Mouse (Mus musculus) monocyte, adult 2 months (primary cell): Measurements from ENCODE around the gene Atxn7.

Source experiments
- DNase-seq, 2 experiments: peaks; one replicate each; pipeline ENCODE4 v3.0.0; 2022; ENCODE audit warnings: low spot score in 2 of 2, low read depth in 1 of 2

Atxn7 gene

GRCm38 (mm10) chr14:14063382-14063781, 102.1 kb downstream of the Atxn7 start:
- no peak for DNase-seq

DNA sequence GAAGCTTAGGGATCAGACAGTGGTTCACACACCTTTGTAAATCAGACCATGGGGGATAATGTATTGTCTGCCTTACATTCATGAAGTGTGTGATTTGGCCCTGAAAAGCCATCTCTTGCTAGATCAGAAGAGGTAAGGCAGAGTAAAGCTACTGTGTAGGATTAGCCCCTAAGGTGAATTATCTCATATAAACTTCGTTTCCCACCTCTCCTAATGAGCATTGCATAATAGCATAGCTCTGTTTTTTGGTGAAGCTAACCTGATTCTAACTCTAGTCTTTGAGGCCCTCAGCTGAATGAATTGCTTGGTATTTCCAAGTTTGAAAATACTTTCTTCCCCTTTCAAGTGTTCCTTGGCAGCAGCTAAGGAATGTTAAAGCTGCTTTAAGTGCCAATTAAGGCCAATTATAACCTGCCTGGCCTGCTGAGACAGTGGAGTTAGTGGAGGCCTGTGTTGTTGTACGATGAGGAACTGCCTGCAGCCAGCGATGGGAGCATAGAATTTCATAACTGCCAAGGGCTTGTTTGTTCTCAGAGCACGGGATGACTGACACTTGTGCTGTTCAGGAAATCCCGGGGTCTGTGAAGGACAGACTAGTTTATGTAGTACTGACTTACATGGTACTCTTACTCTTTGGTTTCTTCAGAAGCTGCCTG, 103.4 kb downstream of the Atxn7 start:
- no peak for DNase-seq

DNA sequence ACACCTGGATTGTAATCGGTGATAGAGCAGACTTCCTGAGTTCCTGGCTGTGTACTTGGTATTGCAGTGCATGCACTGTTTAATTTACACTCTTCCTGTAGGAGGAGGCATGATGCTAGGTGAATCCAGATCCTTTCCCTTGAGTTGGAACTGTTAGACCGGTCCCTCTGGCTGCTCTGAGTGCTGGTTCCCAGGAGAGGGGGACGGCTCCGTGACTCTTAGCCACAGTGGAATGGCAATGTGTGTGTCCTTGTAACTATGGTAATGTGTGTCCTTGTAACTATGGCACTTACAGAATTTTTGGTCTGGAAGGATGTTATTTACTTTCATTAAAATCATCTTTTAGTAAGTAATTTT, 103.9 kb downstream of the Atxn7 start:
- DNase-seq: no peak

DNA sequence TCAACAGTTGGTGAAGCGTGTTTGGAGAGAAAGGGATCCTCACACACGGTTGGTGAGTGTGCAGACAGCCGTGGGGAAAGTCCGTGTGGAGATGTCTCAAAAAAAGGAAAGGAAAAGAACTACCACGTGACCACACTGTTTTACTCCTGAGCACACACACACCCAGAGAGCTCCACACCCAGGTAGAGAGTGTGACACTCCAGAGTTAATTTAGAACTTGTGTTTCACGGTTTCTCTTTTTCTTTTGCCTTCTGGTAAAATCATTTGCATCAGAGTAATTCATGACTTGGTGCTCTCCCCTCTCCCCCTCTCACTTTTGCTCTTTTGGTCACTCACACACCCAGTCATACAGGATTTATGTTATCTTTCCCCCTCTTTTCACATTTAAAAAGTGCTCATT, 105.0 kb downstream of the Atxn7 start:
- no peak for DNase-seq

DNA sequence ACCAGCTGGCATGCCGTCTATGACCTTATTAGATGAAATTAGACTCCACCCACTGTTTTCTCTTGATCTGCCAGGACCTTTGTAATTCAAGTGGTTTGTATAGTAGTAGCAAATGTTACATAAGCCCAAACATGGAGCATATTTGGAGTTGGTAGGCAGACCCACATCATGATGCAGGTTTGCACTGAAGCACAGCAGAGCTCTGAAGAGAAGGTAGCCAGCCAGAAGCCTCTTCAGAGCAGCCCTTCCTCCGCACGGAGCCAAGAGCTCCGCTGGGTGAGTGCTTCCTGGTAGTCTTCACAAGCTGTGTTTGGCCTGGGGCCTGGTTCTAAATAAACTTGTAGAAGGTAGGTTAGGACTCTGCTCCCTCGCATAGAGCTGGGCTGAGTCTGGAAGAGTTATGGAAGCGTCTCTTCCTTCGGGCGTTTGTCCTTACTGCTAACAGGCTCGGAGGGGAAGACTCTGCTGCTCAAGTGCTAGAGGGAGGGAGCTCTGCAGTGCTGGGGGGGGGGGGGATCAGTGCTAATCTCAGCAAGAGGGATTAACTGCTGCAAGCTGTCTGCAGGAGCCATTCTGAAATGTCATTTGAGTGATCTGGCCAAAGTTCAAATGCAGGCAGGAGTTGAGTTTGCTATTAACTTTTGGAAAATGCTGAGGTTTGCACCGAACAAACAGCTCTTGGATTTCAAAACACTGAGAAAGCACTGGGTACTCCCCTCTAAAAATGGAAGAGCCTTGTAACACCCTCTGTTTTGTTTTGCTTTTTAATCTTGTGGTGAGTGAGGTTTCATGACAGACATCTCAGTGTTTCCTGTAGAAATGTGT, 106.6 kb downstream of the Atxn7 start:
- no peak for DNase-seq

- DNase-seq: no peak
Measured at GRCm38 (mm10) chr14:14068553-14068952, 107.3 kb downstream of the Atxn7 start.

DNA sequence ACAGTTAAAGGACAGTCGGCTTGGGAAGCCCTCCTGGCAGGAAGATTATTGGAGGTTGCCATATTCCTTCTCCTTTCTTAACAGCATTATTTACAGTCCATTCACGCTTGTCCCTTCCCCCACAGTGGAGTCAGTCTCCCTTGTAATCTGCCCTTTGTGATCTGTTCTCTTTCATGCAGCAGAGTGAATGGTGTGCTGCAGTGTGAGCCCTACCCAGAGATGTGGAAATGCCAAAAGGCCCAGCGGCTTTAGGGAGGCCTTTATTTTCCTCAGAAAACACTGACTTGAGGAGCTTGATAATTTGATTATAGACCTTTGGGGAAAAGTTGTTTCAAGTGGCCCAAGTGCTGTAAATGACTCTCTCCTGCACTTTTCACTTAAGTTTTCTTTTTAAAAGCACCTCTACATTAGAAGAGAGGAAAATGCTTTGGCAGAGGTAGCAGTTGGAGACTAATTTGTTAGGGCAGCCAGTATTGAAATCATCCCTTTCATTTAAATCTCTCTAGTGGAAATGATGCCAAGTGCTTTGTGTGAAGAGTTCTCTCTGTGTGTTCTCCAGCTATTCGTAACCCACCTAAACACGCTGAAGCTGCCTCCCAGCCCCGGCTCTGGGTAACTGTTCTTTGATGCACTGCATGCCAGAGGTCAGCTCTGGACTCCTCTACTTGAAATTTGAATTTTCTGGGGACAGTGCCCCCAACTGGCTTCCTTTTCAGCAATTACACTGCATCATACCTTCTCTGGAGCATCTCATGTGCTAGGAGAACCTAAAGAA, 109.5 kb downstream of the Atxn7 start:
- DNase-seq: no peak

DNA sequence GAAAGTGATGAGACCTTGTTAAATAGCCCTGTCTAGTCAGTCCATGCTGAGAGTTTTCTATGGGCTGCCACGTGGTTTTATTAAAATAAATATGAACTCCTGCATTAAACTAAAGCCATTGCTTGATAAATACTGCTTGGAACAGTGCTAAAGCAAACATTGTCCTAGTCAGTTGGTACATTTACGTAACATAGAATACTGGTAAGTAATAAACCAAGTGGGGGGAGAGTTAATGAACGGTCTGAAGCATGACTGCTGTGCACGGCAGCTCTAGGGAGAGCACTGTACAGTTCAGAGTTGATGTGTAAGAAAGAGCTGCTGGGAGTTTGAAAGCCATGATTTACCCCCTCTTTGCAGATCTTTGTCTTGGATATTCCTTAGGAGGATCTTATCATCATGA, 110.2 kb downstream of the Atxn7 start:
- DNase-seq: no peak

DNA sequence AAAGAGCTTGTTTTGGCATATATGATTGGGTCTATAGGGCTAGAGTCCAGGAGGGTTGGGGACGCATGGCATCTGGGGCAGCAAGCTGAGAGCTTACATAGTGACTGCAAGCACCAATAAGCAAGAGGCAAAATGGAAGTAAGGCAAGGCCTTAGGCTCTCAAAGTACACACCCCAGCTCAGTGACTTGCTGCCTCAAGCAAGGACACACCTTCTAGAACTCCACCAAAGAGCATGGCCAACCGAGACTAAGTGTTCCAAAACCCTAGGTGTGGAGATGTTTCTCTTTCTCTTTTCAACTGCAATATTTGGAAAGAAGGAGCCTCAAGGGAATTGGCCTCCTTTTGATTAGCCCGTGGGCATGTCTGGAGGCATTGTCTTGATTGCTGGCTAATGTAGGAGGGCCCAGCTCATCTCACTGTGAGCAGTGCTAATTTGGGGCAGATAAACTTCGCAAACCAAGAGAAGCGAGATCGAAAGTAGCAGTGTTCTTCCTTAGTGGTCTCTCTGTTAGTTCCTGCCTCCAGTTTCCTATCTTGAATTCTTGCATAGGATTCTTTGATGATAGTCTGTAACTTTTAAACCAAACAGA, 119.5 kb downstream of the Atxn7 start:
- DNase-seq: no peak

DNA sequence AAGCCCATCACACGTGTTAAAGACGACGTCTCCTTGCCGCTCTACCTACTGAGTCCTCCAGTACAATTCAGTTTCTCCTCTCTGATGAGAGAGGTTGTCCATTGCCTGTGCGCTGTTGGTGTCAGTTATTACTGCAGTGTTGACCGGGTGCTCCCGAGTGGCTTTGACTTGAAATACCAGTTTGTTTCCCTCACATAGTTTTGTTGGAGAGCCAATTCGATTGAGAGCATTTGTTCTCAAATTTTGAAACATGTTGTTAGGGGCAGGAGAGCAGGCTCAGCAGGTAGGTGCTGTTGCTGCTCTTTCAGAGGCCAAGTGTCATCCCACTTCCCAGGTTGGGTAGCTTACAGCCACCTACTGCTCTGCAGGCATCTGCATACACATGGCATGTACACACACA, 122.6 kb downstream of the Atxn7 start:
- no peak for DNase-seq

DNA sequence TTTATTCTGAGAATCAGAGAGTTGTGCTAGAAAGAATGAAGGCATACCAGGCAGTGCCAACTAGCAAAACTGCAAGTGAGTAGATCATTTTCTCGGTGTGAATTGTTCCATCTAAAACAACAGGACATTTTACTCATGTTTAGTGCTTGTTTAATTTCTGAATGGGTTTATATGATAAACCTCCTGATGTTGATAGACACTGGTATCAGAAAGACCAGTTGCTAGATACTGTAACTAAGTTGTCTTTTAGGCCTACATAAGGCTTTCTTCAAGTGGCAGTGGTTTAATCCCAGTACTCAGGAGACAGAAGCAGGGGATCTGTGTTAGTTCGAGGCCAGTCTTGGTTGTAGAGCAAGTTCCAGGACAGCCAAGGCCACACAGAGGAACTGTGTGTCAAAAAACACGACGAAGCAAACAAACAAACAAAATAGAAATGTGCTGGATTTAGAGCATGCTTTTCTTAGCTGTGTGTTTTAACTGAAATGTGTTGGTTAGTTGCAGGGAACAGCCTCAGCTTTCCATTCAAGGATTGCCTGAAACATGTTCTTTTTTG, 125.5 kb downstream of the Atxn7 start:
- no peak for DNase-seq

- no peak for DNase-seq
Measured at GRCm38 (mm10) chr14:14087348-14087747, 126.1 kb downstream of the Atxn7 start.

- no peak for DNase-seq
Measured at GRCm38 (mm10) chr14:14088016-14088791, 127.0 kb downstream of the Atxn7 start.

GRCm38 (mm10) chr14:14090571-14090970, 129.3 kb downstream of the Atxn7 start:
- DNase-seq: no peak

GRCm38 (mm10) chr14:14098330-14098980, 137.2 kb downstream of the Atxn7 start:
- DNase-seq: peak; percentile 58 to 78

- no peak for DNase-seq
Measured at GRCm38 (mm10) chr14:14100773-14101280, 139.6 kb downstream of the Atxn7 start.

DNA sequence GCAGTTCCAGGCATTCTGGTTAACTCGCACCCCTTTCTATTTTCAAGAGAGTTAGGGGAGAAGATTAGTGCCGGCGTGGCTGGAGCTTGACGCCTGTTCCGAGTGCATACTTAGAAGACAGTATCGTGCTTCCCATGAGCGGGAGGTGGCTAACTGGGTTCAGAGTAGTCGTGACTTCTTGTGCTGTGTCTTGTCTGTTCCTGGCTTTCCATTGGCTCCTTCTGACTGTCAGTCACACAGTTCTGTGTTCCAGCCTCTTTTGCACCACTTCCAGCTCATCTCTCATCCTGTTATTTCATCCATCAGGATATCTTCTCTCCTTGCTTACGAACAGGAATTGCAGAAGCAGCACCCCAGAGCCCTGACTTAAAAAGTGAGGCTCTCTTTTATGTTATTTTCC, 140.1 kb downstream of the Atxn7 start:
- no peak for DNase-seq

GRCm38 (mm10) chr14:14104213-14104929, 143.1 kb downstream of the Atxn7 start:
- no peak for DNase-seq

- no peak for DNase-seq
Measured at GRCm38 (mm10) chr14:14104930-14105318, 143.7 kb downstream of the Atxn7 start.
